Mouse (Mus musculus) right cerebral cortex, postnatal 14 days (tissue): ENCODE data around the gene 2410137M14Rik.
"Not testable (repeated sequence)": the region's sequence is repeated elsewhere in the genome, so short reads cannot be mapped to it uniquely, and the experiment has no call there.

Experiments used
- DNase-seq: peaks from one replicate; pipeline ENCODE4 v3.0.0; 2022

2410137M14Rik gene

GRCm38 (mm10) chr17:36981221-36981813 lies at the start of gene 2410137M14Rik:
2410137M14Rik (minus strand) TSS chr17:36981237.
- DNase-seq = no peak

- no peak for DNase-seq
These were observed 48.1 kb upstream of the 2410137M14Rik start for GRCm38 (mm10) chr17:37029162-37029561.

GRCm38 (mm10) chr17:37028683-37029120 lies 47.7 kb upstream of the 2410137M14Rik start:
- DNase-seq = peak; percentile 92

GRCm38 (mm10) chr17:37028212-37028611 lies 47.2 kb upstream of the 2410137M14Rik start:
- DNase-seq = no peak

- DNase-seq = no peak
These were observed 46.4 kb upstream of the 2410137M14Rik start for GRCm38 (mm10) chr17:37027486-37027885.

- DNase-seq = no peak
These were observed 45.4 kb upstream of the 2410137M14Rik start for GRCm38 (mm10) chr17:37026425-37026824.

GRCm38 (mm10) chr17:37022628-37023576 lies 41.9 kb upstream of the 2410137M14Rik start, which contains the start of gene Mog:
Mog (minus strand) TSS chr17:37023398.
- DNase-seq = no peak

- DNase-seq = not testable (repeated sequence)
These were observed 38.2 kb upstream of the 2410137M14Rik start for GRCm38 (mm10) chr17:37019242-37019641.

- DNase-seq = no peak
These were observed 37.3 kb upstream of the 2410137M14Rik start for GRCm38 (mm10) chr17:37018328-37018727.

- no peak for DNase-seq
These were observed 35.3 kb upstream of the 2410137M14Rik start for GRCm38 (mm10) chr17:37016333-37016732.

- DNase-seq = no peak
These were observed 31.1 kb upstream of the 2410137M14Rik start for GRCm38 (mm10) chr17:37012141-37012540.

- no peak for DNase-seq
These were observed 30.7 kb upstream of the 2410137M14Rik start for GRCm38 (mm10) chr17:37011719-37012118.

GRCm38 (mm10) chr17:37009460-37010042 lies 28.5 kb upstream of the 2410137M14Rik start:
- no peak for DNase-seq

GRCm38 (mm10) chr17:37008161-37008560 lies 27.1 kb upstream of the 2410137M14Rik start:
- no peak for DNase-seq

GRCm38 (mm10) chr17:37003366-37003765 lies 22.3 kb upstream of the 2410137M14Rik start:
- no peak for DNase-seq

- DNase-seq = peak; percentile 43
These were observed 21.6 kb upstream of the 2410137M14Rik start for GRCm38 (mm10) chr17:37002364-37003330.

GRCm38 (mm10) chr17:37000863-37001262 lies 19.8 kb upstream of the 2410137M14Rik start, which contains the start of gene Zfp57:
Zfp57 (plus strand) TSS chr17:37001163.
- no peak for DNase-seq

- DNase-seq = no peak
These were observed 17.4 kb upstream of the 2410137M14Rik start for GRCm38 (mm10) chr17:36998477-36998876.

GRCm38 (mm10) chr17:36997033-36997735 lies 16.1 kb upstream of the 2410137M14Rik start:
- DNase-seq = peak; percentile 88

GRCm38 (mm10) chr17:36995448-36995847 lies 14.4 kb upstream of the 2410137M14Rik start:
- no peak for DNase-seq

- DNase-seq = no peak
These were observed 13.5 kb upstream of the 2410137M14Rik start for GRCm38 (mm10) chr17:36994528-36994927.
